In genomic region chr3:136833003-136833745, GRCm38 (mm10) we compare ENCODE assay signal across 11 mouse cellular contexts.
DNase-seq lines count a peak whose midpoint lies in the region; ATAC-seq and TF ChIP-seq lines count a peak whose summit lies in the region.
"Had no signal": no experiment of that assay in that cellular context is flagged by ENCODE, and none has a peak within 500 bp of the region (broad histone marks: within the 10 kb centered on the region; RNA-seq: fewer than 3 reads in every experiment).

No protein-coding gene starts in this region.

- no peak overlapping the region for H3K4me3 ChIP-seq in cerebellum, adult 2 months (replicated peaks; ENCODE audit: insufficient read depth, low read depth, low read length)
- H3K4me3 ChIP-seq in kidney, embryonic 16.5 days (ENCODE audit: low read length): peak overlapping the region; percentile 11; the same call in 1 of the 2 replicates
- H3K4me3 ChIP-seq in hindbrain, embryonic 13.5 days: no peak overlapping the region
- H3K4me3 ChIP-seq in neural tube, embryonic 14.5 days (ENCODE audit: low read depth, low read length): no peak overlapping the region
- H3K4me3 ChIP-seq: liver, embryonic 15.5 days; myocyte had no signal

- no peak for TF ChIP-seq CTCF in cerebellum, adult 2 months (IDR thresholded peaks at IDR 0.05; ENCODE audit: borderline replicate concordance, insufficient read depth, low read depth, low read length)

- no peak for TF ChIP-seq POLR2A in cerebellum, adult 2 months (IDR thresholded peaks at IDR 0.05; ENCODE audit: borderline replicate concordance, insufficient read depth, low read length)

- H3K4me1 ChIP-seq in cerebellum, adult 2 months (ENCODE audit: control insufficient read depth, insufficient read depth, low read length): peaks cover 34% of the 10 kb centered on the region
- peaks cover 38% of the 10 kb centered on the region for H3K4me1 ChIP-seq in kidney, embryonic 16.5 days (ENCODE audit: insufficient read depth, low read length)
- peaks cover 61% of the 10 kb centered on the region for H3K4me1 ChIP-seq in hindbrain, embryonic 13.5 days (replicated peaks)
- peaks cover 8% of the 10 kb centered on the region for H3K4me1 ChIP-seq in neural tube, embryonic 14.5 days (ENCODE audit: control insufficient read depth, insufficient read depth, low read length)

- no peaks in the 10 kb centered on the region for H3K36me3 ChIP-seq in kidney, embryonic 16.5 days (ENCODE audit: insufficient read depth, low read length)
- H3K36me3 ChIP-seq in hindbrain, embryonic 13.5 days: no peaks in the 10 kb centered on the region
- no peaks in the 10 kb centered on the region for H3K36me3 ChIP-seq in neural tube, embryonic 14.5 days (ENCODE audit: control insufficient read depth, insufficient read depth, low read length)
- H3K36me3 ChIP-seq: liver, embryonic 15.5 days had no signal

- H3K9me3 ChIP-seq in kidney, embryonic 16.5 days (ENCODE audit: low read length): 0 out of 2 replicates have a peak, but pooled peaks cover 3% of the 10 kb centered on the region
- no peaks in the 10 kb centered on the region for H3K9me3 ChIP-seq in hindbrain, embryonic 13.5 days
- H3K9me3 ChIP-seq in neural tube, embryonic 14.5 days (ENCODE audit: control insufficient read depth, low read length): no peaks in the 10 kb centered on the region
- H3K9me3 ChIP-seq: liver, embryonic 15.5 days had no signal

- no peak for ATAC-seq in kidney, embryonic 16.5 days (ENCODE audit: low FRiP score, low TSS enrichment)
- 0 out of 2 replicates have a peak, but pooled peaks have one; percentile 41 for ATAC-seq in hindbrain, embryonic 13.5 days (ENCODE audit: low FRiP score)
- 0 out of 2 replicates have a peak, but pooled peaks have one; percentile 26 for ATAC-seq in neural tube, embryonic 14.5 days (ENCODE audit: low read depth)

- no peak overlapping the region for H3K9ac ChIP-seq in kidney, embryonic 16.5 days (replicated peaks; ENCODE audit: low read length)
- 0 out of 2 replicates have a peak overlapping the region, but pooled peaks have one; percentile 25 for H3K9ac ChIP-seq in hindbrain, embryonic 13.5 days
- H3K9ac ChIP-seq in neural tube, embryonic 14.5 days (replicated peaks; ENCODE audit: low read depth, low read length): no peak overlapping the region
- H3K9ac ChIP-seq: liver, embryonic 15.5 days had no signal

- H3K27me3 ChIP-seq in cerebellum, adult 2 months (ENCODE audit: control insufficient read depth, insufficient read depth, low read length): no peaks in the 10 kb centered on the region
- H3K27me3 ChIP-seq in kidney, embryonic 16.5 days (ENCODE audit: insufficient read depth, low read length): no peaks in the 10 kb centered on the region
- no peaks in the 10 kb centered on the region for H3K27me3 ChIP-seq in hindbrain, embryonic 13.5 days
- H3K27me3 ChIP-seq in neural tube, embryonic 14.5 days (ENCODE audit: control insufficient read depth, insufficient read depth, low read length): no peaks in the 10 kb centered on the region
- H3K27me3 ChIP-seq: liver, embryonic 15.5 days had no signal

- peak in 1 of 2 experiments; percentile 48 for DNase-seq in cerebellum, adult 2 months
- no peak for DNase-seq in cerebellum, adult 18-20 months
- no peak for DNase-seq in kidney, adult 9 months
- no peak for DNase-seq in lung, postnatal 36 days
- no peak for DNase-seq in gastrocnemius, postnatal 10 days
- DNase-seq: kidney, adult 8-10 months had no signal

- WGBS in cerebellum, adult 2 months: 31% methylated on average over 11 of the region's 11 CpGs
- WGBS in kidney, embryonic 16.5 days: 43% methylated on average over 11 of the region's 11 CpGs
- 37% methylated on average over 11 of the region's 11 CpGs for WGBS in hindbrain, embryonic 13.5 days
- WGBS in neural tube, embryonic 14.5 days: 32% methylated on average over 11 of the region's 11 CpGs

- H3K4me2 ChIP-seq in kidney, embryonic 16.5 days (replicated peaks; ENCODE audit: low read depth, low read length): peak overlapping the region; percentile 42
- peak overlapping the region; percentile 22; the same call in 1 of the 2 replicates for H3K4me2 ChIP-seq in hindbrain, embryonic 13.5 days
- H3K4me2 ChIP-seq in neural tube, embryonic 14.5 days (ENCODE audit: low read depth, low read length): peak overlapping the region; percentile 29; the same call in 1 of the 2 replicates
- H3K4me2 ChIP-seq: liver, embryonic 15.5 days had no signal

- H3K27ac ChIP-seq in cerebellum, adult 2 months (ENCODE audit: insufficient read depth, low read length): peak overlapping the region; percentile 85
- H3K27ac ChIP-seq in kidney, embryonic 16.5 days (ENCODE audit: low read length): peak overlapping the region; percentile 27
- H3K27ac ChIP-seq in hindbrain, embryonic 13.5 days: peak overlapping the region; percentile 31; the same call in 1 of the 2 replicates
- no peak overlapping the region for H3K27ac ChIP-seq in neural tube, embryonic 14.5 days (ENCODE audit: low read depth, low read length)
- H3K27ac ChIP-seq: liver, embryonic 15.5 days had no signal
